Mouse (Mus musculus): ENCODE results near the gene Panx3.

GRCm38 (mm10) chr9:37621290-37621689 lies 47.7 kb downstream of the Panx3 start:
- TF ChIP-seq FLI1 (IDR thresholded peaks at IDR 0.05; ENCODE audit: low read length) (no peak), GATA1 (IDR thresholded peaks at IDR 0.05; ENCODE audit: borderline replicate concordance, low read length) (no peak)

Data from megakaryocyte, embryonic 14.5 days (primary cell).